Mouse (Mus musculus) heart, postnatal 14 days (tissue): ENCODE data around the gene Arhgef28. TPM values are rescaled to one million over a fixed set of nuclear protein-coding genes. Genes with fewer than 3 reads are reported as not detected.

Source experiments
- DNase-seq, 2 experiments: peaks; one replicate each; pipeline ENCODE4 v3.0.0; 2021 to 2022
- intact Hi-C: fragments of 180-260 bp; cut with DNase I; formaldehyde crosslinking; loops from one replicate; pipeline ENCODE4 v1.15.1; 2025
- total RNA-seq, 2 experiments: library from RNA; stranded (reverse); gene quantifications; 2 replicates each; pipeline ENCODE4 v1.2.3; 2021

The Arhgef28 gene
- total RNA-seq, 2 experiments from 2014 or later: 6.5 to 6.9 TPM

GRCm38 (mm10) chr13:97887558-97887957 lies 318.7 kb downstream of the Arhgef28 start:
- intact Hi-C loops: no loop called here
- DNase-seq: no peak

GRCm38 (mm10) chr13:97883629-97884028 lies 322.6 kb downstream of the Arhgef28 start:
- intact Hi-C loops: no loop called here
- DNase-seq: no peak

- DNase-seq: no peak
- intact Hi-C loops: no loop called here
Observed at GRCm38 (mm10) chr13:97876450-97876849, 329.8 kb downstream of the Arhgef28 start.

- intact Hi-C loops: no loop called here
- DNase-seq: no peak
Observed at GRCm38 (mm10) chr13:97876031-97876430, 330.2 kb downstream of the Arhgef28 start.

- intact Hi-C loops: no loop called here
- no peak for DNase-seq
Observed at GRCm38 (mm10) chr13:97869428-97869827, 336.8 kb downstream of the Arhgef28 start.

- intact Hi-C loops: no loop called here
- peak; percentile 18 to 23 for DNase-seq
Observed at GRCm38 (mm10) chr13:97867322-97867962, 338.8 kb downstream of the Arhgef28 start.

GRCm38 (mm10) chr13:97859071-97859470 lies 347.2 kb downstream of the Arhgef28 start:
- peak; percentile 54 to 70 for DNase-seq
- intact Hi-C loops: loop anchor here (5.0 kb wide), 2 partner anchors 78 to 622 kb away; no protein-coding TSS in a partner anchor

GRCm38 (mm10) chr13:97857860-97858259 lies 348.4 kb downstream of the Arhgef28 start:
- DNase-seq: no peak
- intact Hi-C loops: loop anchor here (5.0 kb wide), 2 partner anchors 79 to 621 kb away; no protein-coding TSS in a partner anchor

- peak; percentile 62 to 67 for DNase-seq
- intact Hi-C loops: no loop called here
Observed at GRCm38 (mm10) chr13:97853356-97853968, 352.8 kb downstream of the Arhgef28 start.

Other genes with a start within 250 kb of the Arhgef28 start
- gene Utp15, start 56.6 kb upstream of the Arhgef28 start, total RNA-seq: 1 to 10 TPM; 6.8 TPM
- 10 to 100 TPM; 29.8 to 30.7 TPM for gene Ankra2, start 56.6 kb upstream of the Arhgef28 start, total RNA-seq
- not detected for gene Gm21976, start 73.4 kb upstream of the Arhgef28 start, total RNA-seq
- gene Btf3, start 110.6 kb upstream of the Arhgef28 start, total RNA-seq: 100 to 1,000 TPM; 201 to 210 TPM
- gene Foxd1, start 147.8 kb upstream of the Arhgef28 start, total RNA-seq: under 1 TPM in 1 of 2 experiments, not detected in 1; 0.07 TPM